Mouse (Mus musculus): ENCODE results near the gene Ugt1a8. TPM values are rescaled to one million over a fixed set of nuclear protein-coding genes. Genes with fewer than 3 reads are reported as not detected.

Gene Ugt1a8
- polyA plus RNA-seq, 1 experiment: not detected

GRCm38 (mm10) chr1:88266123-88266522 lies 178.5 kb downstream of the Ugt1a8 start:
- peaks cover 3% of the 10 kb centered on the region; the same call in 1 of the 2 replicates for H3K4me1 ChIP-seq (ENCODE audit: control insufficient read depth, insufficient read depth, low read length)
- TF ChIP-seq POLR2A (IDR thresholded peaks at IDR 0.05; ENCODE audit: insufficient read depth, low read depth, low read length): no peak
- TF ChIP-seq CTCF (IDR thresholded peaks at IDR 0.05; ENCODE audit: insufficient read depth, low read depth, low read length): no peak
- 91% methylated on average over 13 of the region's 13 CpGs for WGBS
- H3K4me3 ChIP-seq (ENCODE audit: insufficient read depth, low read depth, low read length): no peak overlapping the region
- no peak overlapping the region for H3K27ac ChIP-seq (ENCODE audit: insufficient read depth, low read depth, low read length)

GRCm38 (mm10) chr1:88267489-88267888 lies 179.9 kb downstream of the Ugt1a8 start:
- no peaks in the 10 kb centered on the region for H3K4me1 ChIP-seq (ENCODE audit: control insufficient read depth, insufficient read depth, low read length)
- no peak overlapping the region for H3K27ac ChIP-seq (ENCODE audit: insufficient read depth, low read depth, low read length)
- no peak overlapping the region for H3K4me3 ChIP-seq (ENCODE audit: insufficient read depth, low read depth, low read length)
- TF ChIP-seq POLR2A (IDR thresholded peaks at IDR 0.05; ENCODE audit: insufficient read depth, low read depth, low read length) (no peak), CTCF (IDR thresholded peaks at IDR 0.05; ENCODE audit: insufficient read depth, low read depth, low read length) (no peak)
- 93% methylated on average over 6 of the region's 6 CpGs for WGBS

GRCm38 (mm10) chr1:88268070-88268469 lies 180.5 kb downstream of the Ugt1a8 start:
- TF ChIP-seq CTCF (IDR thresholded peaks at IDR 0.05; ENCODE audit: insufficient read depth, low read depth, low read length) (no peak), POLR2A (IDR thresholded peaks at IDR 0.05; ENCODE audit: insufficient read depth, low read depth, low read length) (no peak)
- Histone ChIP-seq H3K27ac (ENCODE audit: insufficient read depth, low read depth, low read length) (no peak overlapping the region), H3K4me3 (ENCODE audit: insufficient read depth, low read depth, low read length) (no peak overlapping the region), H3K4me1 (ENCODE audit: control insufficient read depth, insufficient read depth, low read length) (no peaks in the 10 kb centered on the region)
- 86% methylated on average over 6 of the region's 6 CpGs for WGBS

Other genes with a start within 250 kb of the Ugt1a8 start
- gene Dgkd, start 234.5 kb upstream of the Ugt1a8 start, polyA plus RNA-seq (2012; ENCODE audit: insufficient read depth, insufficient read length, low replicate concordance, missing spikeins): 128 and 379 TPM in 2 replicates
- gene Usp40, start 79.3 kb upstream of the Ugt1a8 start, polyA plus RNA-seq (2012; ENCODE audit: insufficient read depth, insufficient read length, low replicate concordance, missing spikeins): not detected in 2 replicates
- gene Ugt1a10, start 32.4 kb upstream of the Ugt1a8 start, polyA plus RNA-seq (2012; ENCODE audit: insufficient read depth, insufficient read length, low replicate concordance, missing spikeins): not detected in 2 replicates
- gene Ugt1a9, start 17.0 kb upstream of the Ugt1a8 start, polyA plus RNA-seq (2012; ENCODE audit: insufficient read depth, insufficient read length, low replicate concordance, missing spikeins): not detected in 2 replicates
- gene Ugt1a7c, start 7.2 kb downstream of the Ugt1a8 start, polyA plus RNA-seq (2012; ENCODE audit: insufficient read depth, insufficient read length, low replicate concordance, missing spikeins): not detected in 2 replicates
- gene Ugt1a6b, start 15.4 kb downstream of the Ugt1a8 start, polyA plus RNA-seq (2012; ENCODE audit: insufficient read depth, insufficient read length, low replicate concordance, missing spikeins): not detected in 2 replicates
- not detected in 2 replicates for gene Ugt1a6a, start 47.0 kb downstream of the Ugt1a8 start, polyA plus RNA-seq (2012; ENCODE audit: insufficient read depth, insufficient read length, low replicate concordance, missing spikeins)
- not detected in 2 replicates for gene Ugt1a5, start 78.2 kb downstream of the Ugt1a8 start, polyA plus RNA-seq (2012; ENCODE audit: insufficient read depth, insufficient read length, low replicate concordance, missing spikeins)
- not detected in 2 replicates for gene Ugt1a2, start 112.8 kb downstream of the Ugt1a8 start, polyA plus RNA-seq (2012; ENCODE audit: insufficient read depth, insufficient read length, low replicate concordance, missing spikeins)
- gene Dnajb3, start 118.0 kb downstream of the Ugt1a8 start, polyA plus RNA-seq (2012; ENCODE audit: insufficient read depth, insufficient read length, low replicate concordance, missing spikeins): not detected in 2 replicates
- not detected in 2 replicates for gene Ugt1a1, start 124.1 kb downstream of the Ugt1a8 start, polyA plus RNA-seq (2012; ENCODE audit: insufficient read depth, insufficient read length, low replicate concordance, missing spikeins)
- gene Mroh2a, start 139.2 kb downstream of the Ugt1a8 start, polyA plus RNA-seq (2012; ENCODE audit: insufficient read depth, insufficient read length, low replicate concordance, missing spikeins): not detected in 2 replicates
- 157 TPM in 1 of 2 replicates, not detected in the other for gene Hjurp, start 189.8 kb downstream of the Ugt1a8 start, polyA plus RNA-seq (2012; ENCODE audit: insufficient read depth, insufficient read length, low replicate concordance, missing spikeins)
- not detected in 2 replicates for gene Trpm8, start 189.8 kb downstream of the Ugt1a8 start, polyA plus RNA-seq (2012; ENCODE audit: insufficient read depth, insufficient read length, low replicate concordance, missing spikeins)

Data from olfactory bulb, adult 2 months (tissue).